Mouse (Mus musculus) bone marrow, adult 2 months (tissue): ENCODE measurements around the gene Glyctk. TPM values are rescaled to one million over a fixed set of nuclear protein-coding genes. Genes with fewer than 3 reads are reported as not detected.

Experiments
- H3K27ac ChIP-seq: fragments of 200-500 bp; 2 replicates; pipeline ENCODE4 v1.5.1; 2012; ENCODE audit warnings: low read depth, mild to moderate bottlenecking, control low read depth, inconsistent platforms, low read length; ENCODE audit not compliant: control insufficient read depth, poor library complexity, insufficient read depth
- H3K4me1 ChIP-seq: fragments of 200-500 bp; 2 replicates; pipeline ENCODE4 v1.6.1; 2011; ENCODE audit warnings: low read length; ENCODE audit not compliant: control insufficient read depth, insufficient read depth
- H3K4me3 ChIP-seq: fragments of 200-500 bp; replicated peaks from 2 replicates; pipeline ENCODE3; 2011; ENCODE audit warnings: mild to moderate bottlenecking, low read depth, low read length, control low read depth; ENCODE audit not compliant: control insufficient read depth
- CTCF ChIP-seq: fragments of 200-500 bp; IDR thresholded peaks from 2 replicates; pipeline ENCODE4 v1.5.1; 2011; ENCODE audit warnings: low read length, control low read depth; ENCODE audit not compliant: control insufficient read depth, insufficient read depth
- POLR2A ChIP-seq: fragments of 200-500 bp; IDR thresholded peaks from 2 replicates; pipeline ENCODE4 v1.6.1; 2011; ENCODE audit warnings: low read depth, mild to moderate bottlenecking, control low read depth, low read length, borderline replicate concordance; ENCODE audit not compliant: control insufficient read depth
- WGBS: fragments of 180-500 bp; shearing (Covaris S2); methylation state at CpG from one replicate; pipeline ENCODE4 v1.1.7; 2018; 5-methylcytosine and 5-hydroxymethylcytosine counted together
- polyA plus RNA-seq: library from polyadenylated mRNA; stranded (reverse); fragments of >200 nt; gene quantifications from 2 replicates; pipeline ENCODE4 v1.2.4, GENCODE M21; 2011; ENCODE audit warnings: low replicate concordance; ENCODE audit not compliant: missing spikeins, insufficient read depth, insufficient read length

Gene Glyctk
- polyA plus RNA-seq, 1 experiment, result 1.9 TPM

DNA sequence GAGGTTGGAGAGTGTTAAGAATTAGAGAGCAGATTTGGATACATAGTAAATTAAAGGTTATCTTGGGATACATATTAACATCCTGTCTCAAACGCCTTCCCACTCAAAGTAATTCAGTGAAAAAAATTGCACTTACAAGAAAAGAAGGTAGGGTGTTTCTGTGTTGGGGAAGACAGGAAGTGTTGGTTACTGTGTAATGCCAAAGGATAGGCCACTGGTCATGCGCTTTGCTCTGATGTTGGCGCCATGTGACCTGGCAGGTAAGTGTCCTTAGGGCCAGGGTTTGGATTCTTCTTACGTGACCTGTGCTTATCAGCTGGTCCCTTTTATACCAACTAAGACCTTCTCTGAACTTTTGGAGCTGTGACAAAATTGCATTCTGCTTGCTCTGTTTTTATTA is 24.2 kb upstream of the Glyctk start:
- no peaks in the 10 kb centered on the region; the same call in 1 of the 2 replicates for H3K4me1 ChIP-seq
- H3K27ac ChIP-seq, result no peak overlapping the region
- TF ChIP-seq POLR2A, result no peak
- no peak overlapping the region for H3K4me3 ChIP-seq
- WGBS, result 86% methylated on average over 4 of the region's 4 CpGs

DNA sequence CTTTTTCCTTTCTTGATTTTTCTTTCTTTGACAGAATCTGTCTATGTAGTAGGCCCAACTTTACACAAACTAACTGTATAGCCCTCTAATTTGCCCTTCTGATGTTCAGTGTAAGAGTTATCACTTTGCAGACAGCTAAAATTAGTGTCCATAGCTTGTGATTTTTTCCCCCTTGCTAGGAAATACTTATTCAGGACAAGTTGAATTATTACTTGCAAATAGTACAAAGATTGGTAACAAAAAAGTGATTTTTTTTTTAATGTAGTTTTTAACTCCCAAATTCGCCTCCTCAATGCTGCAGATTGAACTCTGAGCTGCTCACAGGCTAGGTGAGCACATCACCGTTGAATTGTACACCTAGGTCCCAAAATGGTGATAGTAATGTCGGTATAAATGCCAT is 22.0 kb upstream of the Glyctk start:
- TF ChIP-seq POLR2A, result no peak
- no peak overlapping the region for H3K27ac ChIP-seq
- no peaks in the 10 kb centered on the region; the same call in 1 of the 2 replicates for H3K4me1 ChIP-seq
- 91% methylated on average over 3 of the region's 3 CpGs for WGBS
- H3K4me3 ChIP-seq, result no peak overlapping the region

DNA sequence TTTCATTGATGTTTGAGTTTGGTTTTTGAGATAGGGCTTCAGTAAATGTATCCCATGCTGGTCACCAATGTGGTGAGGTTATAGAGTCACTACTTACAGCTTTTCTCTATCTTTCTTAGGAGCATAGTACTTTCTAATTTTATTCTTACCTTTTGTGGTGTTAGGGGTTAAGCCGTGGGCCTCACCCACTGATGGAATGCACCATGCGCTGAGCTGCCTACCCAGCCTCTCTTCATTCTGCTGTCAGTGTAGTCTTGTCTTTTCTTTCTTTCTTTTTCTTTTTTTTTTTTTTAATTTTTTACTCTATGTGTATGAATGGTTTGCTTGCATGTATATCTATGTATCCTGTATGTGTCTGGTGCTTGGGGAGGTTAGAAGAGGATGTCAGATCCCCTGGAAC is 21.5 kb upstream of the Glyctk start:
- 97% methylated on average over 2 of the region's 2 CpGs for WGBS
- H3K4me3 ChIP-seq, result no peak overlapping the region
- TF ChIP-seq POLR2A (no peak), CTCF (no peak)
- no peak overlapping the region for H3K27ac ChIP-seq
- H3K4me1 ChIP-seq, result no peaks in the 10 kb centered on the region; the same call in 1 of the 2 replicates

- H3K4me1 ChIP-seq, result peaks cover 2% of the 10 kb centered on the region; the same call in 1 of the 2 replicates
- TF ChIP-seq CTCF (no peak), POLR2A (no peak)
- H3K27ac ChIP-seq, result no peak overlapping the region
- WGBS, result 89% methylated on average over 6 of the region's 6 CpGs
- H3K4me3 ChIP-seq, result no peak overlapping the region
Measured at GRCm38 (mm10) chr9:106177799-106178198, 19.9 kb upstream of the Glyctk start.

GRCm38 (mm10) chr9:106176769-106177168 is 18.8 kb upstream of the Glyctk start:
- Histone ChIP-seq H3K4me1 (peaks cover 2% of the 10 kb centered on the region; the same call in 1 of the 2 replicates), H3K4me3 (no peak overlapping the region), H3K27ac (no peak overlapping the region)
- no peak for TF ChIP-seq CTCF
- TF ChIP-seq POLR2A, result no peak
- 78% methylated on average over 5 of the region's 5 CpGs for WGBS

DNA sequence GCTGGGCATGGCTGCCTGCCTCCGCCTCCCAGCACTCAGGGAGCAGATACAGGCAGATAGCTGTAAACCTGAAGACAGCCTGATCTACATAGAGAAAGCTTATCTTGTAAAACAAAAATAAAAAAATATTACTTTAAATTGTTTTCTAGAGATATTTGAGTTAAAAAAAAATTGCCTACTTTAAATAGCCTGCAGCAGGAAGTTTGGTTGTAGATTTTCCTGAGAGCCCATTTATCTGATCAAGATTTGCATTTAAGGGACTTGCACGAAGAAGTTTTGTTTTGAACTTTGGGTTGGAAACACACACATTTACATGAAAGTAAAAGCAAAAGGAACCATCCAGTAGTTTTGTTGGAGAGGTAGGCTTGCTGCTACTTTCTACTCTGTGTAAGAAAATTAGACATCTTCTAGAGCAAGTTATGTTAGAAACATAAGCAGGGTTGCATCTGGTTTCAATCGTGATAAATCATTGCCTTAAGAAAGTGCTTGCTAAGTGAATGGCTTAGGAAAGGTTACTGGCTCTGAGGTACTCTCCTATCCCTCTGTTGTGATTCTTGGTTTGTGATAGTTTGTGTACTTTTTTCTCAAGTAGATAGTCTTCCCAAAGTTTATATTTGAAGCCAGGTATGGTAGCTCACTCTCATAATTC is 17.7 kb upstream of the Glyctk start:
- peaks cover 2% of the 10 kb centered on the region; the same call in 1 of the 2 replicates for H3K4me1 ChIP-seq
- TF ChIP-seq CTCF (no peak), POLR2A (no peak)
- no peak overlapping the region for H3K27ac ChIP-seq
- H3K4me3 ChIP-seq, result no peak overlapping the region
- WGBS, result 29% methylated on average over 3 of the region's 3 CpGs

DNA sequence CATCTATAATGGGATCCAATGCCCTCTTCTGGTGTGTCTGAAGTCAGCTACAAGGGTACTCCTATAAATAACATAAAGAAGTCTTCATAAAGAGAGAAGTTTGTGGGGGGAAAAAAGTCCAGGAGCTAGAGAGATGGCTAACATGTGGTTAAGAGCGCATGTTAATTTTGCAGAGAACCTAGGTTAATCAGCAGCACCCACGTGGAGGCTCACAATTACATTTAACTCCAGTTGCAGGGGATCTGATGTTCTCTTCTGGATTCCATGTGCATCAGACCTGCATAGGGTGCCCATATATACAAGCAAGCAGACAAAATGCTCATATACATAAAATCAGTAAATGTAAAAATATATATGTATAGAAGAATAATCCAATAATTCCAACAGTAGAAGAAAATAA is 15.4 kb upstream of the Glyctk start:
- H3K4me3 ChIP-seq, result no peak overlapping the region
- H3K4me1 ChIP-seq, result peaks cover 2% of the 10 kb centered on the region; the same call in 1 of the 2 replicates
- 36% methylated on average over 2 of the region's 2 CpGs for WGBS

DNA sequence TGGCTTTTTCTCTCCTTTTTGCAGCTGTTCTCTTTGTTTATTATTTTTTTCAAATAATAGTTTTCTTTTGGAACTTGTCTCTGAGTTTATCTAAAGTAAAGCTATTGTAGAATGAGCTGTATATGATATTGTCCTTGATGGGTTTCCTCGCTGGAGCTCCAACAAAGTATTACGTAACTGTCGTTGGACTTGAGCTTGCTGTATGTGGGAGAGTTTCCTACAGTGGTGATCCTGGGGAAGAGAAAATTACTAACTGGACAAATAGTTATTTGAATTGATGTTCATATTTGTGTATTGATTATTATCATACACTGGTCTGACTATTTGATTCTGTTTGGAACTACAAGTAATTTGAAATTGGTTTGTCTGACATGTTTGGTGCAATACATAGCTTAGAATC is 14.6 kb upstream of the Glyctk start:
- Histone ChIP-seq H3K4me3 (no peak overlapping the region), H3K4me1 (peaks cover 2% of the 10 kb centered on the region; the same call in 1 of the 2 replicates), H3K27ac (no peak overlapping the region)
- no peak for TF ChIP-seq POLR2A
- no peak for TF ChIP-seq CTCF
- 4% methylated on average over 3 of the region's 3 CpGs for WGBS

More for the DNA sequence above, 15.4 kb upstream of the Glyctk start:
- H3K27ac ChIP-seq, result no peak overlapping the region
- TF ChIP-seq CTCF (no peak), POLR2A (no peak)
